Mouse (Mus musculus) monocyte, adult 5-6 weeks (primary cell): ENCODE measurements around the gene Pcdh15. TPM values are rescaled to one million over a fixed set of nuclear protein-coding genes. Genes with fewer than 3 reads are reported as not detected.

ENCODE experiments used
- ATAC-seq: fragments of 153-309, 156-312 bp; replicated peaks from 2 replicates; pipeline ENCODE4 v1.8.0; 2017; ENCODE audit warnings: mild to moderate bottlenecking; ENCODE audit not compliant: low TSS enrichment, insufficient number of reproducible peaks, severe bottlenecking, poor library complexity, low FRiP score
- total RNA-seq: library from RNA; stranded (forward); fragments of 200-1000, 200-491, 200-594 nt; gene quantifications from 3 replicates; pipeline ENCODE4 v1.2.3, GENCODE M21; 2017

Gene Pcdh15
- total RNA-seq, 1 experiment from 2014 or later, result not detected

- no peak for ATAC-seq
Measured at GRCm38 (mm10) chr10:74130805-74131204, 1031.7 kb downstream of the Pcdh15 start.

- no peak for ATAC-seq
Measured at GRCm38 (mm10) chr10:74147966-74148365, 1048.8 kb downstream of the Pcdh15 start.

- ATAC-seq, result no peak
Measured at GRCm38 (mm10) chr10:74181921-74182320, 1082.8 kb downstream of the Pcdh15 start.

GRCm38 (mm10) chr10:74203650-74204049, 1104.5 kb downstream of the Pcdh15 start:
- no peak for ATAC-seq

GRCm38 (mm10) chr10:74217268-74217667, 1118.1 kb downstream of the Pcdh15 start:
- ATAC-seq, result no peak

GRCm38 (mm10) chr10:74220439-74220838, 1121.3 kb downstream of the Pcdh15 start:
- no peak for ATAC-seq

- no peak for ATAC-seq
Measured at GRCm38 (mm10) chr10:74257716-74258446, 1158.7 kb downstream of the Pcdh15 start.

GRCm38 (mm10) chr10:74258639-74259038, 1159.5 kb downstream of the Pcdh15 start:
- ATAC-seq, result no peak

GRCm38 (mm10) chr10:74269637-74270269, 1170.6 kb downstream of the Pcdh15 start:
- no peak for ATAC-seq

- no peak for ATAC-seq
Measured at GRCm38 (mm10) chr10:74270894-74271293, 1171.8 kb downstream of the Pcdh15 start.

- no peak for ATAC-seq
Measured at GRCm38 (mm10) chr10:74304120-74304519, 1205.0 kb downstream of the Pcdh15 start.

GRCm38 (mm10) chr10:74305439-74306158, 1206.5 kb downstream of the Pcdh15 start:
- no peak for ATAC-seq

GRCm38 (mm10) chr10:74307035-74307434, 1207.9 kb downstream of the Pcdh15 start:
- no peak for ATAC-seq

GRCm38 (mm10) chr10:74316091-74316490, 1216.9 kb downstream of the Pcdh15 start:
- no peak for ATAC-seq

GRCm38 (mm10) chr10:74335412-74335811, 1236.3 kb downstream of the Pcdh15 start:
- no peak for ATAC-seq

- ATAC-seq, result no peak
Measured at GRCm38 (mm10) chr10:74339247-74340160, 1240.4 kb downstream of the Pcdh15 start.

- no peak for ATAC-seq
Measured at GRCm38 (mm10) chr10:74359526-74359925, 1260.4 kb downstream of the Pcdh15 start.

GRCm38 (mm10) chr10:74378697-74379096, 1279.6 kb downstream of the Pcdh15 start:
- ATAC-seq, result no peak
